Comparison of ENCODE assay signal across 10 mouse cellular contexts in genomic region chr14:48303235-48303634, GRCm38 (mm10).
A peak's percentile ranks its signal among the peaks of the same experiment; 100 is the strongest.
DNase-seq lines count a peak whose midpoint lies in the region; ATAC-seq lines count a peak whose summit lies in the region.
"Had no signal": no experiment of that assay in that cellular context is flagged by ENCODE, and none has a peak within 500 bp of the region (broad histone marks: within the 10 kb centered on the region; RNA-seq: fewer than 3 reads in every experiment).

No protein-coding gene starts in this region.

- no peak overlapping the region for H3K4me2 ChIP-seq in forebrain, embryonic 13.5 days
- no peak overlapping the region for H3K4me2 ChIP-seq in limb, embryonic 13.5 days (replicated peaks)
- H3K4me2 ChIP-seq: neural tube, embryonic 13.5 days had no signal

- no peak overlapping the region for H3K4me3 ChIP-seq in forebrain, embryonic 13.5 days
- H3K4me3 ChIP-seq in forebrain, embryonic 10.5 days, result no peak overlapping the region
- H3K4me3 ChIP-seq in heart, embryonic 10.5 days, result no peak overlapping the region
- H3K4me3 ChIP-seq in limb, embryonic 13.5 days, result no peak overlapping the region
- H3K4me3 ChIP-seq: neural tube, embryonic 13.5 days had no signal

- H3K9me3 ChIP-seq in forebrain, embryonic 13.5 days (replicated peaks), result no peaks in the 10 kb centered on the region; the same call in 1 of the 2 replicates
- H3K9me3 ChIP-seq in forebrain, embryonic 10.5 days, result 0 out of 2 replicates have a peak, but pooled peaks cover 2% of the 10 kb centered on the region
- H3K9me3 ChIP-seq in heart, embryonic 10.5 days, result no peaks in the 10 kb centered on the region
- peaks cover 6% of the 10 kb centered on the region; the same call in 1 of the 2 replicates for H3K9me3 ChIP-seq in limb, embryonic 13.5 days

- intact Hi-C loops in left cerebral cortex, postnatal 14 days (cut with DNase I), result no loop called here
- intact Hi-C loops in left cerebral cortex, postnatal 4 days (cut with DNase I), result no loop called here

- H3K4me1 ChIP-seq in forebrain, embryonic 13.5 days, result no peaks in the 10 kb centered on the region
- peaks cover 11% of the 10 kb centered on the region for H3K4me1 ChIP-seq in forebrain, embryonic 10.5 days
- H3K4me1 ChIP-seq in heart, embryonic 10.5 days, result peaks cover 16% of the 10 kb centered on the region
- peaks cover 15% of the 10 kb centered on the region for H3K4me1 ChIP-seq in limb, embryonic 13.5 days

- H3K36me3 ChIP-seq in forebrain, embryonic 13.5 days (ENCODE audit: poor library complexity, severe bottlenecking), result no peaks in the 10 kb centered on the region
- no peaks in the 10 kb centered on the region for H3K36me3 ChIP-seq in forebrain, embryonic 10.5 days (replicated peaks)
- H3K36me3 ChIP-seq in heart, embryonic 10.5 days, result no peaks in the 10 kb centered on the region
- H3K36me3 ChIP-seq in limb, embryonic 13.5 days, result no peaks in the 10 kb centered on the region
- H3K36me3 ChIP-seq: neural tube, embryonic 13.5 days had no signal

- H3K9ac ChIP-seq in forebrain, embryonic 13.5 days, result no peak overlapping the region
- no peak overlapping the region for H3K9ac ChIP-seq in limb, embryonic 13.5 days
- H3K9ac ChIP-seq: neural tube, embryonic 13.5 days had no signal

- no peaks in the 10 kb centered on the region for H3K27me3 ChIP-seq in forebrain, embryonic 13.5 days
- no peaks in the 10 kb centered on the region for H3K27me3 ChIP-seq in forebrain, embryonic 10.5 days (ENCODE audit: poor library complexity, severe bottlenecking)
- 0 out of 2 replicates have a peak, but pooled peaks cover 4% of the 10 kb centered on the region for H3K27me3 ChIP-seq in heart, embryonic 10.5 days (ENCODE audit: insufficient read depth, poor library complexity, severe bottlenecking)
- H3K27me3 ChIP-seq in limb, embryonic 13.5 days, result no peaks in the 10 kb centered on the region
- H3K27me3 ChIP-seq: neural tube, embryonic 13.5 days had no signal

- H3K27ac ChIP-seq in forebrain, embryonic 13.5 days, result no peak overlapping the region
- H3K27ac ChIP-seq in forebrain, embryonic 10.5 days, result no peak overlapping the region
- H3K27ac ChIP-seq in heart, embryonic 10.5 days, result peak overlapping the region; percentile 75; the same call in 1 of the 2 replicates
- no peak overlapping the region for H3K27ac ChIP-seq in limb, embryonic 13.5 days
- H3K27ac ChIP-seq: neural tube, embryonic 13.5 days had no signal

- 73% methylated on average over 6 of the region's 6 CpGs for WGBS in forebrain, embryonic 13.5 days
- 76% methylated on average over 6 of the region's 6 CpGs for WGBS in forebrain, embryonic 10.5 days
- 24% methylated on average over 6 of the region's 6 CpGs for WGBS in heart, embryonic 10.5 days
- 20% methylated on average over 6 of the region's 6 CpGs for WGBS in limb, embryonic 13.5 days

- DNase-seq in forebrain, embryonic 10.5 days (ENCODE audit: extremely low spot score, low spot score), result no peak
- peak; percentile 48 to 66 for DNase-seq in left cerebral cortex, postnatal 14 days (ENCODE audit: low spot score in 2 of 2)
- no peak for DNase-seq in left cerebral cortex, postnatal 4 days
- DNase-seq in heart, embryonic 10.5 days (ENCODE audit: low spot score), result no peak
- DNase-seq in ovary, adult 18-20 months (ENCODE audit: low spot score), result no peak
- DNase-seq: cerebellum, adult 11 months had no signal

- 0 out of 2 replicates have a peak, but pooled peaks have one; percentile 36 for ATAC-seq in forebrain, embryonic 13.5 days
- peak; percentile 66 for ATAC-seq in limb, embryonic 13.5 days (ENCODE audit: low FRiP score, low read depth)
- no peak for ATAC-seq in erythroblast, adult 5-6 weeks (replicated peaks; ENCODE audit: low FRiP score, poor library complexity, severe bottlenecking)

Comparison
In these comparisons a context has a peak if more than half of its experiments do, and no peak if none do; other contexts are left out.
1. DNase-seq: peak in left cerebral cortex, postnatal 14 days (2 of 2); none in forebrain, embryonic 10.5 days (single experiment), left cerebral cortex, postnatal 4 days (single experiment), heart, embryonic 10.5 days (single experiment) and ovary, adult 18-20 months (single experiment).